Mouse (Mus musculus) liver, embryonic 14.5 days (tissue): ENCODE measurements around the gene Aatf. TPM values are rescaled to one million over a fixed set of nuclear protein-coding genes. Genes with fewer than 3 reads are reported as not detected.

Experiments
- ATAC-seq: fragments of 200-750 bp; cut with Nextera tagmentation; 2 replicates; pipeline ENCODE4 v1.8.0; 2017; ENCODE audit warnings: moderate number of reproducible peaks, mild to moderate bottlenecking, moderate library complexity; ENCODE audit not compliant: insufficient read depth
- DNase-seq, 3 experiments: peaks; one replicate each; pipeline ENCODE4 v3.0.0-alpha.2; 2012 to 2013; ENCODE audit warnings: low read depth in 3 of 3, low spot score in 3 of 3
- H3K27ac ChIP-seq: fragments of 300-500 bp; sonication (generic); 2 replicates; pipeline ENCODE4 v1.5.1; 2014; ENCODE audit warnings: moderate library complexity, mild to moderate bottlenecking, control low read depth, inconsistent platforms
- H3K27me3 ChIP-seq: fragments of 300-500 bp; sonication (generic); 2 replicates; pipeline ENCODE4 v1.6.1; 2014; ENCODE audit warnings: mild to moderate bottlenecking, low read length, moderate library complexity; ENCODE audit not compliant: control insufficient read depth, insufficient read depth
- H3K36me3 ChIP-seq: fragments of 300-500 bp; sonication (generic); replicated peaks from 2 replicates; pipeline ENCODE4 v1.6.1; 2014; ENCODE audit warnings: low read depth; ENCODE audit not compliant: control insufficient read depth, insufficient read depth
- H3K4me1 ChIP-seq, 2 experiments: fragments of 200-500 bp in 1 of 2; fragments of 300-500 bp in 1 of 2; sonication (generic) in 1 of 2; replicated peaks; 2 replicates each; pipeline ENCODE4 v1.6.1; 2012 to 2014; ENCODE audit warnings: antibody characterized with exemption in 1 of 2, inconsistent platforms in 1 of 2, low read length in 1 of 2; ENCODE audit not compliant: control insufficient read depth in 2 of 2, insufficient read depth in 2 of 2
- H3K4me2 ChIP-seq: fragments of 300-500 bp; sonication (generic); 2 replicates; pipeline ENCODE4 v1.6.1; 2014; ENCODE audit warnings: low read depth, mild to moderate bottlenecking, control low read depth, moderate library complexity
- H3K4me3 ChIP-seq, 2 experiments: fragments of 200-500 bp in 1 of 2; fragments of 300-500 bp in 1 of 2; sonication (generic) in 1 of 2; 2 replicates each; pipeline ENCODE4 v1.5.1; 2012 to 2014; ENCODE audit warnings: low read depth in 2 of 2, low read length in 2 of 2, mild to moderate bottlenecking in 2 of 2, control low read depth in 1 of 2, inconsistent platforms in 1 of 2, moderate library complexity in 1 of 2; ENCODE audit not compliant: insufficient read depth in 1 of 2
- H3K9ac ChIP-seq: fragments of 300-500 bp; sonication (generic); replicated peaks from 2 replicates; pipeline ENCODE4 v1.6.1; 2014; ENCODE audit warnings: mild to moderate bottlenecking, control low read depth, moderate library complexity
- H3K9me3 ChIP-seq: fragments of 300-500 bp; sonication (generic); 2 replicates; pipeline ENCODE4 v1.6.1; 2016; ENCODE audit warnings: low read length, mixed read lengths; ENCODE audit not compliant: control insufficient read depth
- CTCF ChIP-seq: IDR thresholded peaks from 2 replicates; pipeline ENCODE4 v1.5.1; 2016; ENCODE audit warnings: antibody characterized with exemption, low read depth, control low read depth
- EP300 ChIP-seq: IDR thresholded peaks from 2 replicates; pipeline ENCODE4 v1.6.1; 2016; ENCODE audit warnings: antibody characterized with exemption, low read depth
- WGBS: fragments of 180-500 bp; shearing (Covaris S2); extraction: QIAGEN DNeasy Blood & Tissue Kit; methylation state at CpG from one replicate; pipeline ENCODE4 v1.1.7; 2014; ENCODE audit not compliant: insufficient replicate concordance; 5-methylcytosine and 5-hydroxymethylcytosine counted together
- polyA plus RNA-seq, 2 experiments: library from polyadenylated mRNA; depleted of rRNA in 1 of 2; stranded (reverse) in 1 of 2; unstranded in 1 of 2; fragments of >200 nt; fragmentation: Nextera tagmentation in 1 of 2; extraction: Ambion mirVana in 1 of 2; gene quantifications; 2 replicates each; pipeline versions ENCODE4 v1.2.1 to v1.2.3; 2012 to 2014

Aatf gene
- polyA plus RNA-seq, 2 experiments, result 6.3 to 20.3 TPM

DNA sequence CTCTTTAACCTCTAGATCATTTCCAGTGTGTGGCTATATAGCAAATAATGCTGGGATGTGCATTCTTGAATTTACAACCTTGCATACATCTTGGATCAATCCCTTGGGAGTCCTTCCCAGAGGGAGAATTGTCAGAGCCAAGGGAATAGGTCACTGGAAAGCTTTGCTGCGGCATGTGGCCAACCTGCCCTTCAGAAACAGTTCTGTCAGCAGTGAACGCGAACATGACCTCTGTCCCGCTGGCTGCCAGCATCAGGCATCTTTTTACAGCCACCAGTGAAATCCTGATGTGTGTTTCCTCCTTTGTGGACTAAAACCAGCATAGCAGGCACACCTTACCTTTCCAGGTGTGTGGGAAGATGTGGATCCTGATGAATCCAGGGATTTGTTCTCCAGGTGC lies 38.0 kb upstream of the Aatf start:
- WGBS, result 76% methylated on average over 4 of the region's 4 CpGs
- ATAC-seq (no peak), DNase-seq (no peak)
- TF ChIP-seq CTCF (no peak), EP300 (no peak)
- Histone ChIP-seq H3K9ac (no peak overlapping the region), H3K4me2 (no peak overlapping the region), H3K36me3 (no peaks in the 10 kb centered on the region), H3K27me3 (no peaks in the 10 kb centered on the region; the same call in 1 of the 2 replicates), H3K4me3 (no peak overlapping the region), H3K27ac (no peak overlapping the region), H3K9me3 (no peaks in the 10 kb centered on the region), H3K4me1 (no peaks in the 10 kb centered on the region)

DNA sequence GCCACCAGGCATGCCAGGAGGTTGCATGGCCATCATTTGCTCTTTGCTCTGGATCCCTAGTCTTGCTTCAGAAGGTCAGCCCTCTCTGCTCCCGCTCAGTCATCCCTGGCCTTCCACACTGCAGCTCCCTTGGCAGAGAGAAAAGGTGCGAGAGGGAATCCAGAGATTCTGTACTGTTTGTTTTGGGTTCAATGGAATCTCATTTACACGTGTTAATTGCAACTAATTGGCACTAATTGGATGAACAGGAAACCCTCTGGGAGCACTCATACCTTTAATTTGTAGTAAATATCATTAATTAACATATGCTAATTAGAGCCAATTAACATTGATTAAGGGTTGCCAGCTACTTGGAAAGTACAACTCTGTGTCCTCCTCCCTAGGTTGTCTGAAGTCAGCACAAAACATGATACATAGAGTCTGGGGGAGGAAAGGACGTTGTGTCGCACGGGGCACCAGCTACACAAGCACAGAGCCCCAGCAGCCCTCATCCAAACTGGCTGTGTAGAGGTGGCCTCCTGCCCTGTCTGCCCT lies 36.0 kb upstream of the Aatf start:
- Histone ChIP-seq H3K4me3 (no peak overlapping the region), H3K9ac (no peak overlapping the region), H3K9me3 (no peaks in the 10 kb centered on the region), H3K4me2 (no peak overlapping the region), H3K4me1 (no peaks in the 10 kb centered on the region), H3K27ac (no peak overlapping the region), H3K27me3 (no peaks in the 10 kb centered on the region; the same call in 1 of the 2 replicates), H3K36me3 (no peaks in the 10 kb centered on the region)
- no peak for ATAC-seq
- DNase-seq, result no peak
- TF ChIP-seq CTCF (no peak), EP300 (no peak)
- 33% methylated on average over 6 of the region's 6 CpGs for WGBS

- H3K9ac ChIP-seq, result no peak overlapping the region
- 31% methylated on average over 2 of the region's 2 CpGs for WGBS
- DNase-seq, result no peak
Observed at GRCm38 (mm10) chr11:84548293-84548692, 35.0 kb upstream of the Aatf start.

GRCm38 (mm10) chr11:84539981-84540380 lies 26.7 kb upstream of the Aatf start:
- Histone ChIP-seq H3K4me1 (no peaks in the 10 kb centered on the region), H3K27me3 (peaks cover 4% of the 10 kb centered on the region; the same call in 1 of the 2 replicates), H3K9me3 (no peaks in the 10 kb centered on the region), H3K4me2 (no peak overlapping the region), H3K4me3 (no peak overlapping the region), H3K27ac (no peak overlapping the region), H3K9ac (no peak overlapping the region), H3K36me3 (no peaks in the 10 kb centered on the region)
- DNase-seq (no peak), ATAC-seq (no peak)
- WGBS, result 14% methylated on average over 4 of the region's 4 CpGs
- TF ChIP-seq EP300 (no peak), CTCF (no peak)

More at GRCm38 (mm10) chr11:84548293-84548692, 35.0 kb upstream of the Aatf start:
- ATAC-seq, result no peak
- Histone ChIP-seq H3K27me3 (no peaks in the 10 kb centered on the region; the same call in 1 of the 2 replicates), H3K9me3 (no peaks in the 10 kb centered on the region), H3K4me3 (no peak overlapping the region), H3K4me1 (no peaks in the 10 kb centered on the region), H3K4me2 (no peak overlapping the region), H3K36me3 (no peaks in the 10 kb centered on the region), H3K27ac (no peak overlapping the region)
- TF ChIP-seq EP300 (no peak), CTCF (no peak)

DNA sequence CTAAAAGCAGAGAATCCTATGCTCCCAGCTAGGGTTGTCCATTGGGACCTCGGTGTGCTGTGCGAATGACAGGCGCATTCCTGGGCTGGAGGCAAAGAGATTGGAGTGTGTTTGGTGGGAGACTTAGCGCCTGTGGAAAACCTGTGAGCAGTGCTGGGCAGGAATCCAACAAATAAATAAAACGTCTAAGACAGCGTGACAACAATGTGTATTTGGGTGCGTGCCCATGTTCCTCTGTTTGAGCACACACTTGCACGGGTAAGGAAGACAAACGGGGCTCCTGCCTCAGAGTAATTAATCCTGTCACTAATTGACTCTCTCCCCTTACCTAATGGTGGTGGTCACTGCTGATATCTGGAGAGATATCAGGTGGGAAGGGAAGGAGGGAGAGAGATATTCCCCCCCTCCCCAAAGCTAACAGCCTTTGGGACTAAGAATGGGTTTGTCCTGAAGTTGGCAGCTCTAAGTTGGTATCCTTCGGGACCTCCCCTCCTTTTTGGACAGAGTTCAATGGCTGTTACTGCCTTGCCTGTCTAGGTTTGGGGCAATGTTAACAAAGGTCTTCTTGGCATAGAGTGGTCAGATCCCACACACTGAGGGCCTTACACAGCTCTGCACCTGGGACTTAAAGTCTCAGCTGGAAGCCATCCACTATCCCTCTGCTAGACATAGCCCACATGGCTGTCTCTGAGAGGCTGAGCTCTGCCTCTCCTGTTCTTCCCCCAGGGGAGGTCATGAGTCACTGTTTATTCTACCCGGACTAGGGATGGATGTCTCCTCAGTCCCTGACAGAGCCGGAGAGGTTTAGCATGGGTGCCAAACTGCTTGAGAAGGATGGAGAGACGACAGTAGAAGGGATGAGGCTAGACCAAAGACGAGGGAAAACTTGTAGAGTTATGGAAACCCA lies 16.7 kb upstream of the Aatf start:
- no peak for TF ChIP-seq CTCF
- no peak for TF ChIP-seq EP300
- no peaks in the 10 kb centered on the region for H3K36me3 ChIP-seq
- H3K4me3 ChIP-seq, result no peak overlapping the region
- no peaks in the 10 kb centered on the region for H3K9me3 ChIP-seq
- H3K4me2 ChIP-seq, result no peak overlapping the region
- WGBS, result 9% methylated on average over 14 of the region's 14 CpGs
- no peaks in the 10 kb centered on the region for H3K4me1 ChIP-seq
- no peak overlapping the region for H3K9ac ChIP-seq
- no peak for DNase-seq
- H3K27me3 ChIP-seq, result peaks cover 83% of the 10 kb centered on the region
- no peak for ATAC-seq
- H3K27ac ChIP-seq, result no peak overlapping the region
